Mouse (Mus musculus): ENCODE measurements around the gene Tcte2. TPM values are rescaled to one million over a fixed set of nuclear protein-coding genes. Genes with fewer than 3 reads are reported as not detected.

The Tcte2 gene
- polyA plus RNA-seq, 1 experiment from 2014 or later, result 6.3 TPM

DNA sequence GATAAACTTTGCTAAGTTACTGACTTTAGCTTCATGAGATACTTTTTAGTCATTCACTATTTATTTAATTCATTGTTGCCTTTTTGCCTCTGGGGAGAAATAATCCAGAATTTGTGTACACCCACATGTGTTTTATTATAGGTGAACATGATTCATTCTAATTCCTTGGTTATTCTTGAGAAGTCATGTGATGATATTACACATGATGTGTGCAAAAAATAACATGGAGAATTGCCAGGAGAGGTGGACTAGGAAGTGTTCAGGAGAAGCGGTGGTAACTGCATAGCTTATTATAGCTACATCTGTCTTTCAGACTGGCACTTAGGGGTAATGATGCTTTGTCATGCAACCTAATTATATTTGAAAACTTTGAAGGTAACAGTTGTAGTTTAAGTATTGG is 2.2 kb upstream of the Tcte2 start:
- Histone ChIP-seq H3K4me1 (peaks cover 12% of the 10 kb centered on the region), H3K4me2 (replicated peaks) (no peak overlapping the region), H3K36me3 (no peaks in the 10 kb centered on the region), H3K4me3 (replicated peaks) (no peak overlapping the region), H3K27me3 (no peaks in the 10 kb centered on the region), H3K9me3 (replicated peaks) (no peaks in the 10 kb centered on the region), H3K9ac (no peak overlapping the region), H3K27ac (replicated peaks) (no peak overlapping the region)
- 65% methylated on average over 1 of the region's 1 CpGs for WGBS
- no peak for ATAC-seq (ENCODE audit: insufficient number of reproducible peaks, low FRiP score, low TSS enrichment, low read depth)

DNA sequence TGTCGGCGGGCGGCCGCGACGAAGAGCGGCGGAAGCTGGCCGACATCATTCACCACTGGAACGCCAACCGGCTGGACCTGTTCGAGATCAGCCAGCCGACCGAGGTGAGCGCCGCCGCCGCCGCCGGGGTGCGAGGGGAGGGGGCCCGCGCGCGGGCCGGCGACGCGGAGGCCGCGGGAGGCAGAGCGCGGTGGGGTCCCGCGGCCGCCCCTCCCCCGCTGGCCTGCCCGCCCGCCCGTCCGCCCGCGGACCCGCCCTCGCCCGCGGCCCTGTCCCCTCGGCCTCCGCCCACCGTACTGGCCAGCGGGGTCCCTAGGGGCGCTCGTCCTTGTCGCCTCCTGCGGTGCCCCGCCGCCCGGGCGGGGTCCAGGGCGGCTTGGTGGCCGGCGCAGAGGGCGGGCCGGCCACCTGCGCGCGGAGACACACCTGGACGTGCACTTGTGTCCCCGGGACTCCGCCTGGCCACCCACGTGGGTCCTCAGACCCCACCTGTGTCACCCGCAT is 898 bp downstream of the Tcte2 start:
- Histone ChIP-seq H3K4me3 (replicated peaks) (peak overlapping the region; percentile 76), H3K27ac (replicated peaks) (peak overlapping the region; percentile 88), H3K4me1 (peaks cover 15% of the 10 kb centered on the region), H3K27me3 (no peaks in the 10 kb centered on the region), H3K9ac (peak overlapping the region; percentile 78), H3K36me3 (no peaks in the 10 kb centered on the region), H3K9me3 (replicated peaks) (no peaks in the 10 kb centered on the region), H3K4me2 (replicated peaks) (peak overlapping the region; percentile 100)
- under 1% methylated on average over 59 of the region's 72 CpGs for WGBS
- ATAC-seq (ENCODE audit: insufficient number of reproducible peaks, low FRiP score, low TSS enrichment, low read depth), result peak; percentile 30; the same call in 1 of the 2 replicates

DNA sequence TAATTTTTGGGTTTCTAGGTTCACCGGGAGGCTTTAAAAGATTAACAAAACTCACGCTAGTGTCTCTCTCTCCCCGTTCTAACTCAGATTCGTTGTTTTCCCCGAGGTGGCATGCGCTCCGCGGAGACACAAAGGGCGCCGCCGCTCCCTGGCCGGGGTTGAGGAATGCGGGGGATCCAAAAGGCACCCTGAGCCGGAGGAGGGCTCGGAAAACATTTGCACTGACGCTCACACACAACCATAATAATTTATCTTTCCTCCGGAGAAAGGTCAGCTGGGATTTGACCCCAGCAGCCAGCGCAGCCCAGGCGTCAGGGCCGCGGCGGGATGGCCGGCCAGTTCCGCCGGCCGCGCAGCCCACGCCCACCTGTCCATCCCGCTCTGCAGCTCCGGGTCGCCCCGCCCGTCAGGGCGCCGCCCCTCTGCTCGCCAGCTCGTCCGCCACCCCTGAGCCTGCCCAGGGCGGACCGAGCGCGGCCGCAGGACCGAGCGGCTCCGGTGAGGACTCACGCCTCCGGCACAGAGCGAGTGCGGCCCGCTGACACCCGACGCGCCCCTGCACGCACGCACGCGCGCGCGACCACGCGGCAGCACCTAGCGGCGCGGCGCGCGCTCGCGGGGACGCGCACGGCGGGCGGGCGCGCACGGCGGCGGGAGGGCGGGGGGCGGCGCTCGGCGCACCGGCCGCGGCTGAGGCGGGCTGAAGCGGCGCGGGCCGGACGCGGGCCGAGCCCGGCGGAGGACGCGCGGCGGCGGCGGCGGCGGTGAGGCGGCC is 1.6 kb downstream of the Tcte2 start, which contains the start of gene Afdn:
Gene Afdn, plus strand, starts transcription at position 687 of the 775 bp plus-strand sequence.
- no peaks in the 10 kb centered on the region for H3K27me3 ChIP-seq
- ATAC-seq (ENCODE audit: insufficient number of reproducible peaks, low FRiP score, low TSS enrichment, low read depth), result peak; percentile 88
- H3K36me3 ChIP-seq, result no peaks in the 10 kb centered on the region
- H3K9ac ChIP-seq, result peak within 1 kb of the TSS; percentile 78
- WGBS, result under 1% methylated on average over 91 of the region's 108 CpGs
- H3K27ac ChIP-seq (replicated peaks), result peak within 1 kb of the TSS; percentile 88
- peaks cover 15% of the 10 kb centered on the region for H3K4me1 ChIP-seq
- H3K9me3 ChIP-seq (replicated peaks), result no peaks in the 10 kb centered on the region
- H3K4me3 ChIP-seq (replicated peaks), result peak within 1 kb of the TSS; percentile 76
- peak within 1 kb of the TSS; percentile 100 for H3K4me2 ChIP-seq (replicated peaks)

GRCm38 (mm10) chr17:13759156-13759852 is 2.3 kb downstream of the Tcte2 start:
- Histone ChIP-seq H3K9me3 (replicated peaks) (no peaks in the 10 kb centered on the region), H3K9ac (peak overlapping the region; percentile 78), H3K36me3 (no peaks in the 10 kb centered on the region), H3K4me1 (peaks cover 15% of the 10 kb centered on the region), H3K27ac (replicated peaks) (peak overlapping the region; percentile 77), H3K4me3 (replicated peaks) (peak overlapping the region; percentile 76), H3K4me2 (replicated peaks) (peak overlapping the region; percentile 100), H3K27me3 (no peaks in the 10 kb centered on the region)
- 14% methylated on average over 13 of the region's 13 CpGs for WGBS
- no peak for ATAC-seq (ENCODE audit: insufficient number of reproducible peaks, low FRiP score, low TSS enrichment, low read depth)

DNA sequence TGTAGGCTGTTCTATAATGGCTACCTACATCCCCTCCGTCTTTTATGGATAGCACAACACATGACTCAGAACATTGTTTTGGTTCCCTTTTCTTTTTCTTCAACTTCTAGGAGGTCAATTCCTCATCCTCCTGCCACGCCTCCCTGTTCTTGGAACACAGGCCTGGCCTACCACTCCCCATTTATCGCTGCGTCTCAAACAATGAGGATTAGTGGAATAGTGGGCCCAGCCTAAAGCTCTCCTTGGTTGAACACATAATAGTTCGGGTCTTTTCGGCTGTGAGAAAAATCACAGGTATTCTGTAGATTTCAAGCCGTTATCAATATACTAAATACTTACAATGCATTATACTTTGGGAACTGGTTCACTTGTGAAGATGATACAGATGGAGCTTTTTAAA is 3.0 kb downstream of the Tcte2 start:
- no peak overlapping the region for H3K4me3 ChIP-seq (replicated peaks)
- H3K9me3 ChIP-seq (replicated peaks), result no peaks in the 10 kb centered on the region
- peak overlapping the region; percentile 100; the same call in 1 of the 2 replicates for H3K4me2 ChIP-seq (replicated peaks)
- H3K4me1 ChIP-seq, result peaks cover 15% of the 10 kb centered on the region
- no peak overlapping the region for H3K9ac ChIP-seq
- no peaks in the 10 kb centered on the region for H3K36me3 ChIP-seq
- 78% methylated on average over 7 of the region's 7 CpGs for WGBS
- no peak for ATAC-seq (ENCODE audit: insufficient number of reproducible peaks, low FRiP score, low TSS enrichment, low read depth)
- H3K27me3 ChIP-seq, result no peaks in the 10 kb centered on the region
- H3K27ac ChIP-seq (replicated peaks), result no peak overlapping the region

DNA sequence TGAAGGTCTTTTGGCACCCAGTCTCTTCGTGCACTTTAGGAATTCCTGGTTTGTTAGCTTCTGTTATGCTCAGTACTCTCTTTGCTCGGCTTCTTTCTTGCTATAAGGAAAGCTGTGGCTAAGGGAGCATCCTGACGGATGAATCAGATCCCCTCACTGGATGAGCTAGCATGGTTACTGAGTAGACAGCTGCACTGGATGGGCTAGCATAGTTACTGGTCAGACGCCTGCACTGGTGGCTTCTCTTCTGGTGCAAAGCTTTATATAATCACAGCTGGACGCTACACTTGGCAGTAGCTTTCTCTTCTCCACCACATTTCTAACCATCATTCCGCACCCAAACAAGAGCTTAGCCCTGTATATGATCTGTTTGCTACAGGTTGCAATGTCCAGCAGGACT is 6.7 kb downstream of the Tcte2 start:
- H3K4me1 ChIP-seq, result peaks cover 6% of the 10 kb centered on the region; the same call in 1 of the 2 replicates
- 68% methylated on average over 6 of the region's 6 CpGs for WGBS

GRCm38 (mm10) chr17:13753918-13754317 is 7.7 kb downstream of the Tcte2 start:
- H3K4me2 ChIP-seq (replicated peaks), result no peak overlapping the region
- H3K27me3 ChIP-seq, result no peaks in the 10 kb centered on the region
- H3K9me3 ChIP-seq (replicated peaks), result no peaks in the 10 kb centered on the region
- no peak overlapping the region for H3K4me3 ChIP-seq (replicated peaks)
- no peaks in the 10 kb centered on the region for H3K36me3 ChIP-seq
- H3K9ac ChIP-seq, result no peak overlapping the region
- 77% methylated on average over 4 of the region's 4 CpGs for WGBS
- ATAC-seq (ENCODE audit: insufficient number of reproducible peaks, low FRiP score, low TSS enrichment, low read depth), result no peak
- peaks cover 4% of the 10 kb centered on the region; the same call in 1 of the 2 replicates for H3K4me1 ChIP-seq
- H3K27ac ChIP-seq (replicated peaks), result no peak overlapping the region

More for the DNA sequence above, 6.7 kb downstream of the Tcte2 start:
- Histone ChIP-seq H3K27ac (replicated peaks) (no peak overlapping the region), H3K4me2 (replicated peaks) (no peak overlapping the region), H3K9me3 (replicated peaks) (no peaks in the 10 kb centered on the region), H3K27me3 (no peaks in the 10 kb centered on the region), H3K36me3 (no peaks in the 10 kb centered on the region), H3K9ac (no peak overlapping the region), H3K4me3 (replicated peaks) (no peak overlapping the region)
- no peak for ATAC-seq (ENCODE audit: insufficient number of reproducible peaks, low FRiP score, low TSS enrichment, low read depth)

DNA sequence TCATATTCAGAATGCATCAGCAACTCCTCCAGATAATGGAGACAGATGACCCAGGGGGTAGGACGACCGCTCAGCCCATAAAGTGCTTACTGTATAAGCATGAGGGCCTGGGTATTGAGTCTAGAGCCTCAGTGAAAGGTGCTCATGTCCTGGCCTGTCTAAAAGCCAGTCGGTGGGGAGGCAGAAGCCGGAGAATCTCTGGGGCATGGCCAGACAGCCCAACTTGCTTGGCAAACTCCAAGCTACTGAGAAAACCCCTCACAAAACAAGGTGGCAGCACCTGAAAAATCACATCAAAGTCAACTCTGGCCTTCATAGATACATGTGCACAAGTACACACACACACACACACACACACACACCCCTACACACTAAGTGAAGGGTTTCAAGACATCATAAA is 12.6 kb downstream of the Tcte2 start:
- Histone ChIP-seq H3K36me3 (no peaks in the 10 kb centered on the region), H3K9me3 (replicated peaks) (no peaks in the 10 kb centered on the region), H3K27ac (replicated peaks) (no peak overlapping the region), H3K4me3 (replicated peaks) (no peak overlapping the region), H3K4me2 (replicated peaks) (no peak overlapping the region), H3K27me3 (no peaks in the 10 kb centered on the region), H3K9ac (no peak overlapping the region), H3K4me1 (peaks cover 4% of the 10 kb centered on the region)
- WGBS, result 79% methylated on average over 4 of the region's 4 CpGs
- no peak for ATAC-seq (ENCODE audit: insufficient number of reproducible peaks, low FRiP score, low TSS enrichment, low read depth)

GRCm38 (mm10) chr17:13747681-13748080 is 13.9 kb downstream of the Tcte2 start:
- Histone ChIP-seq H3K9me3 (replicated peaks) (no peaks in the 10 kb centered on the region), H3K27ac (replicated peaks) (no peak overlapping the region), H3K4me3 (replicated peaks) (no peak overlapping the region), H3K9ac (no peak overlapping the region), H3K4me2 (replicated peaks) (no peak overlapping the region), H3K4me1 (peaks cover 16% of the 10 kb centered on the region), H3K36me3 (no peaks in the 10 kb centered on the region), H3K27me3 (no peaks in the 10 kb centered on the region)
- ATAC-seq (ENCODE audit: insufficient number of reproducible peaks, low FRiP score, low TSS enrichment, low read depth), result no peak
- WGBS, result 87% methylated on average over 9 of the region's 9 CpGs

DNA sequence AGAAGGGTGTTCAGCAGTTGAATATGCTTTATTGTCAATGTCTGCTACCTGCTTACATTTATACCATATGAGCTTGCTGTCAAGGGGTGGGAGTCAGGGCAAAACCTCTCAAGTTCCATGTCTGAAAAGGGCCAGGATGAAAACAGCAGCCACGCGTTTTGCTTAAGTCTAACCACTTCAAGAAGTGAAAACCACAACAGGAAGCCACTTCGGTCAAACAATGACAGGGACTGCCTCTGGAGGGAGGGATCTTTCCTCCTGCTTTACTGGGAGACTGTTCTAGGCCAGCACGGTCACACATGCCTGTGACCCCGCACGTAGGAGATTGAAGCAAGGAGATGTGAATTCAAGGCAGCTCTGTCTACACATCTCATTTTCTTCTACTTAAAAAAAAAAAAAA is 15.3 kb downstream of the Tcte2 start:
- H3K4me1 ChIP-seq, result peaks cover 17% of the 10 kb centered on the region
- H3K27ac ChIP-seq (replicated peaks), result no peak overlapping the region
- H3K9ac ChIP-seq, result no peak overlapping the region
- no peak overlapping the region for H3K4me2 ChIP-seq (replicated peaks)
- ATAC-seq (ENCODE audit: insufficient number of reproducible peaks, low FRiP score, low TSS enrichment, low read depth), result no peak
- no peaks in the 10 kb centered on the region for H3K27me3 ChIP-seq
- H3K9me3 ChIP-seq (replicated peaks), result no peaks in the 10 kb centered on the region
- WGBS, result 36% methylated on average over 6 of the region's 6 CpGs
- H3K4me3 ChIP-seq (replicated peaks), result no peak overlapping the region
- no peaks in the 10 kb centered on the region for H3K36me3 ChIP-seq

- no peak for ATAC-seq (ENCODE audit: insufficient number of reproducible peaks, low FRiP score, low TSS enrichment, low read depth)
- H3K4me3 ChIP-seq (replicated peaks), result no peak overlapping the region
- H3K9me3 ChIP-seq (replicated peaks), result no peaks in the 10 kb centered on the region
- no peak overlapping the region for H3K9ac ChIP-seq
- H3K4me1 ChIP-seq, result peaks cover 21% of the 10 kb centered on the region
- H3K36me3 ChIP-seq, result no peaks in the 10 kb centered on the region
- H3K27ac ChIP-seq (replicated peaks), result no peak overlapping the region
- H3K27me3 ChIP-seq, result no peaks in the 10 kb centered on the region
- 62% methylated on average over 2 of the region's 2 CpGs for WGBS
- no peak overlapping the region for H3K4me2 ChIP-seq (replicated peaks)
Measured at GRCm38 (mm10) chr17:13745373-13745772, 16.3 kb downstream of the Tcte2 start.

All from embryonic facial prominence, embryonic 15.5 days (tissue).